Mouse (Mus musculus) bone marrow macrophage, adult 2 months (primary cell): ENCODE measurements around the gene Hoxc11. TPM values are rescaled to one million over a fixed set of nuclear protein-coding genes. Genes with fewer than 3 reads are reported as not detected.

Experiments
- H3K27ac ChIP-seq: 2 replicates; pipeline ENCODE4 v1.5.1; 2012; ENCODE audit warnings: low read depth, low read length; ENCODE audit not compliant: insufficient read depth
- H3K4me1 ChIP-seq: 2 replicates; pipeline ENCODE4 v1.6.1; 2012; ENCODE audit warnings: low read length; ENCODE audit not compliant: control insufficient read depth, insufficient read depth
- H3K4me3 ChIP-seq: 2 replicates; pipeline ENCODE4 v1.5.1; 2012; ENCODE audit warnings: mild to moderate bottlenecking, low read length, moderate library complexity; ENCODE audit not compliant: insufficient read depth
- CTCF ChIP-seq: IDR thresholded peaks from 2 replicates; pipeline ENCODE4 v1.5.1; 2012; ENCODE audit warnings: low read depth, mild to moderate bottlenecking, low read length, moderate library complexity
- POLR2A ChIP-seq: IDR thresholded peaks from 2 replicates; pipeline ENCODE4 v1.6.1; 2012; ENCODE audit warnings: mild to moderate bottlenecking, low read depth, low read length, borderline replicate concordance
- polyA plus RNA-seq: library from polyadenylated mRNA; stranded (reverse); fragments of >200 nt; gene quantifications from 2 replicates; pipeline ENCODE4 v1.2.4, GENCODE M21; 2012; ENCODE audit not compliant: missing spikeins, insufficient read depth, insufficient read length

Hoxc11 gene
- polyA plus RNA-seq, result not detected in 2 replicates

DNA sequence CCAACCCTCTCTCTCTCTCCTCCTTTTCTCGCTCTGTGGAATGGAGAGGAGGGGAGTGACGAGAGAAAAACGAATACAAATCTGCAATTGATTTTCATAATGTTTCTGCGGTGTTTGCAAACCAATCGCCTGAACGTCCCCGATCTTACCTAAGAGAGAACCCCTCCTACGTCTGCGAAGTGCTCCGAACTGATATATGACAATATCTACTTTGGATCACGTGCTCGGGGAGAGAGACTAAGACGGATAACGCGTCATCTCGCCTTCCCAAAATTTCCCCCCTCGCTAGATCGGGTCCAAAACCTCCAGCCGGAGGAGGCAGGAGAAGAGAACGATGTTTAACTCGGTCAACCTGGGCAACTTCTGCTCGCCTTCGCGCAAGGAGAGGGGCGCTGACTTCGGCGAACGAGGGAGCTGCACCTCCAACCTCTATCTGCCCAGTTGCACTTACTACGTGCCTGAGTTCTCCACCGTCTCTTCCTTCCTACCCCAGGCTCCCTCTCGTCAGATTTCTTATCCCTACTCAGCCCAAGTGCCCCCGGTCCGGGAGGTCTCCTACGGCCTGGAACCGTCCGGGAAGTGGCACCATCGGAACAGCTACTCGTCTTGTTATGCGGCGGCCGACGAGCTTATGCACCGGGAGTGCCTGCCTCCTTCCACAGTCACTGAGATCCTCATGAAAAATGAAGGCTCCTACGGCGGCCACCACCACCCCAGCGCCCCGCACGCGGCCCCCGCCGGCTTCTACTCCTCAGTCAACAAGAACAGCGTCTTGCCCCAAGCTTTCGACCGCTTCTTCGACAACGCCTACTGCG, at the start of gene Hoxc11:
Gene Hoxc11, plus strand, starts transcription at position 236 of the 815 bp plus-strand sequence.
- Histone ChIP-seq H3K4me3 (no peak within 1 kb of the TSS), H3K27ac (no peak within 1 kb of the TSS)

DNA sequence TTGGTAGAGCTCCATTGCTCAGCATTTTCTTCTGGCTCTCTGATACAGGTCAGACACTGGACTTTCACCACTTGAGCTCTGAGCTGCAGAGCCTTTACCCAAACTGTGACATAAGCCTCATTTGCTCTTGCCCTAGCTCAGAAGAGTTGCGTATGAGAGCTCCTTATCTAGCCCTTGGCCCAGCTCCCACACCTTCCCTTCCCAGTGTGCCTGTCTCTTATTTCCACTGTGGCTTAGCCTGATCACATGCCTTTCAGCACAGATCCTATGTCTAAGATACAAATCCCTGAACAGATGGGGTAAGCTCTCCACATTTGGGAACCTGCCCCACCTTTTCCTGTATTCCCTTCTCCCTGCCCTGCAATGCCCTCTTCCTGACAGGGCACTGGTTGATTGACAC, 49.3 kb upstream of the Hoxc11 start:
- no peak overlapping the region for H3K4me3 ChIP-seq

More for the DNA sequence above, at the start of gene Hoxc11:
- no peak for TF ChIP-seq POLR2A
- no peak for TF ChIP-seq CTCF
- H3K4me1 ChIP-seq, result no peaks in the 10 kb centered on the region

DNA sequence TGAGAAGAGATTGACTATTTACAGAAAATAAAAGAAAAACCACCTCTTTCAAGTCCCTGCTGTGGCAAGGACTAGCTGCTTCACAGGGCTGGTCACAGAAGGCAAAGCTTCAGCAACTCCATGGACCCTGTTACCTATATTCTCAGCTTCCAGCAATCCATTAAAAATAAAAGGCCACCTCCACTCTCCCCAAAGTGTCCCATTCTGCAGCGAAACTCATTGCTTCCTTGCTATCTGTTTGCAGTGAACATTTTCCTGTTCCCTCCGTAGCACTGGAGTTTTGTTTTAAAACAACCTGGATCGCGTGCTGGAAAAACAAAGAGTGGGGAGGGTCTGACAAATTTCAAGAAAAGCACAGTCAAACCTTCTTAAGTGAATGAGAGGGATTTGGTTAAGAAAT, 44.7 kb upstream of the Hoxc11 start:
- H3K4me3 ChIP-seq, result no peak overlapping the region
- TF ChIP-seq CTCF (no peak), POLR2A (no peak)
- no peak overlapping the region for H3K27ac ChIP-seq
- no peaks in the 10 kb centered on the region for H3K4me1 ChIP-seq

More for the DNA sequence above, 49.3 kb upstream of the Hoxc11 start:
- H3K27ac ChIP-seq, result no peak overlapping the region
- H3K4me1 ChIP-seq, result no peaks in the 10 kb centered on the region
- no peak for TF ChIP-seq POLR2A
- no peak for TF ChIP-seq CTCF

DNA sequence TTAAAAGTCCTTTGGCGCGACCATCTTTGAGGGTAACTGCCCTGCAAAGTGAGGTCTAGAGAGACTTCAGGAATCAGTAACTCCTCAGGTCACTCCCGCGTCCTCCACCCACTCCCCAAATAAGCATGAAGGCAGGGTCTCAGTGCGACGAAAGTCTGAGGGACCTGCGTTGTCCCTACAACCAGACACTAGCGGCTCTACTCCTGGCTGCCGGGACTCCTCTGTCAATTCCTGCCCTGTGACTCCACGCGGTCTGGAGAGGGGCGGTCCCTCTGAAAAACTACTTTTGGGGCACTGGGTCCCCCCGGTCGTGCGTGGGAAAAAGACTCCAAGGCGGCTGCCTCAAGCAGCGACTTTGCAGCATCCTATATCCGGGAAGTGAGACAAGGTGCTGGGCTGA, 44.2 kb upstream of the Hoxc11 start:
- Histone ChIP-seq H3K4me1 (no peaks in the 10 kb centered on the region), H3K27ac (no peak overlapping the region), H3K4me3 (no peak overlapping the region)
- no peak for TF ChIP-seq CTCF
- no peak for TF ChIP-seq POLR2A

DNA sequence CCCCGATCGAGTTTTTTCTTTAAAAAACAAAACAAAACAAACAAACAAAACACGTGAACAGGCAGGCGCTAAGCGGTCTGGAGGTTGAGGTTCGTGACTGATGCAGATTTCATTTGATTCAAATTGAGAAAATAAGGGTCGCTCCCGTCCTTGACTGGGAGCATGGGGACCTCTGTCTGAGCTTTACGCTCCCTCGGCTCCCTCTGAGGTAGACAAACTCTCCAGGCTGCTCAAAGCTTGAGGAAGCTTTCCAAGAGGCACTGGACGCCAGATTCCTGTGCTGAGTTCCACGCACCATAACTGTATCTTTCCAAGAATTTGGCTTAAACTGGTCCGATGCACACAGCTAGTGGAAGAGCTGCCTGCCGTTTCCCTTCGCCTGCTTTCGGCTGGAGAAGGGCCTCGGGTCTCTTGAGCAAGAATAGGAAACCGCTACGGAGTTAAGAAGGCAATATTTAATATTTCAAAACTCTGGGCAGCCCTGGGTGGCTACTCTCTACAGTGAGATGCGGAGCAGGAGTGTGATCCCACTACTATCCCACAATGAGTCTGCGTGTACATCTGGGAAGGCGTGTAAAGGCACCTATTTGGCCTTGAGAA, 43.6 kb upstream of the Hoxc11 start:
- no peak for TF ChIP-seq POLR2A
- no peak for TF ChIP-seq CTCF
- Histone ChIP-seq H3K4me1 (no peaks in the 10 kb centered on the region), H3K4me3 (no peak overlapping the region), H3K27ac (no peak overlapping the region)

DNA sequence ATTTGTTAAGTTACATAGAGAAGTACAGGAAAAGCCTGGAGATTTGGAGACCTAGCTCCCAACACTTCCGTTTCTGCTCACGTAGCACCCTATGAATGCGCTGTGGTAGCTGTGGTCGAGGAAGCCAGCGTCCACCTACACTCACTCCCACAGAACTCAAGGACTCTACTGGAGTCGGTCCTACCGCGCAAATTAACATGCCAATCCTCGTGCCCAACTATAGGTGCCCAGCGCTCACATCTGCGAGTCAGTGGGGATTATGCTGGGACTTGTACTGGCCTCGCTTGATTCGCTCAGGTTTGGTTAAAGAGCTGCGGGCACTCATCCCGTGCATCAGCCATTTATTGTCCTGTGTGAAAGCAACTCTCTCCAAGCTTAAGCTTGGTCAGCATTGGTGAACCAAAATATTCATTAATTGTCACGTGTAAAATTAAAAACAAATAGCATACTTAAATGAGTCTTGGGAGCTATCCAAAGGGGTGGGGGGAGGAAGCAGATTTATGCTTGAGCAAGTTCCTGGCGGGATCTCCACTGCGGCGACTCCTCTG, 41.1 kb upstream of the Hoxc11 start:
- no peak for TF ChIP-seq CTCF
- no peak for TF ChIP-seq POLR2A
- no peak overlapping the region for H3K4me3 ChIP-seq
- H3K27ac ChIP-seq, result no peak overlapping the region
- H3K4me1 ChIP-seq, result no peaks in the 10 kb centered on the region

DNA sequence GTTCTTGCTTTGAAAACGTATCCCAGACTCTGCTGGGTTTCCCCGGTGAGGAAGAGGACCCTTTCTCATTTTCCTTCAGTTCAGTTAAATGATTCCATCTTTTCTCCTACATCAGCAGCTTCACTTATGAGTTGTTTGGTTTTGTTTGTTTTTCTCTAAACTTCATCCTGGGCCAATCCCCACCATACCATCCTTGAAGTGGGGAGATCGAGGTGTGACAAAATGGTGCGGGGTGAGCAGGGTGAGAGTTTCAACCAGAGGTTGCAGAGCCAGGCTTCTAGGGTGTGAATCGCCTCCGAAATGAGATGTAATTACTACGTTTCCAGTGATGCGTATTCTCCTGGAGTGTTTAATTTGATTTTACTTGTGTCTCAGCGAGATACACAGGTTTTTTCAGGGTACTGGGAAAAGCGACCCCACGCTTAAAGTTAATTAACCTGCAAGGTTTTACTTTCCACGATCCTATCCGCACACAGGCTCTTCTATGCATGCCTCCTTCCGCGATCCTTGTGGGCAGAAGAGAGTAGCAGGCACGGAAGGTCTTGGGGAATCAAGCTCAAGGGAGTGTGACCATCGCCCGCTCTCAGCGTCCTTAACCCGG, 36.2 kb upstream of the Hoxc11 start:
- Histone ChIP-seq H3K27ac (no peak overlapping the region), H3K4me1 (no peaks in the 10 kb centered on the region)
- TF ChIP-seq POLR2A (no peak), CTCF (no peak)

DNA sequence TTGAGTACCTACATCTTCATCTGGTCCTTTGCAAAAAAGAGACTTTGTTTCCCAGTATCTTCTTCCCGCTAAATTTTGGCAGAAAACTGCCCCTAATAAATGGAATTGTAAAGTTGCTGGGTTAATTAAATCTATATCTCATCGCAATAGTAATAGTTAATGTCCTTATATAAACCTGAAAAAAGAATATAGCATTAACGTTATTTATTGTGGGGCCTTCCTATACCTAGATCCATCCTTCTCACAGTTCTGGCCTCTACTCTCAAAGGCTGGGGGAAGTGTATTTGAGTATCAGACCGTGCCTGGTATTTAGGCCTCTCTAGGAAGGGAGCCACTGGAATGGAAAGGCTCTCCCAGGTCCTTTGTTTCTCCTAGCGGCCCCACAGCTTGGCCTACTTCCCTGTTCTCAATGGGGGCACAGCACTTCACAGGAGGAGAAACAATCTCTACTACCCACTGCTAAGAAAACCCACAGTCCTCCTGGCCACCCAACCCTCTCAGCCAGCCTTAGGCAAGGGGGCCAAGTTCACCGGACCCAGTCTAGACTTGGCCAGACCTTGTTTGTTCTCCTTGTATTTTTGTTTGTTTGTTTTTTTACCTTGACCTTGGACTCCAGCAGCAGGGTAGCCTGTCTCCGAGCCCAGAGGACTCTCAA, 35.5 kb upstream of the Hoxc11 start:
- no peak overlapping the region for H3K4me3 ChIP-seq
- H3K27ac ChIP-seq, result no peak overlapping the region
- TF ChIP-seq POLR2A (no peak), CTCF (no peak)
- no peaks in the 10 kb centered on the region for H3K4me1 ChIP-seq

More for the DNA sequence above, 36.2 kb upstream of the Hoxc11 start:
- no peak overlapping the region for H3K4me3 ChIP-seq
